Comparison of ENCODE assay signal across 20 mouse cellular contexts in the genomic region with DNA sequence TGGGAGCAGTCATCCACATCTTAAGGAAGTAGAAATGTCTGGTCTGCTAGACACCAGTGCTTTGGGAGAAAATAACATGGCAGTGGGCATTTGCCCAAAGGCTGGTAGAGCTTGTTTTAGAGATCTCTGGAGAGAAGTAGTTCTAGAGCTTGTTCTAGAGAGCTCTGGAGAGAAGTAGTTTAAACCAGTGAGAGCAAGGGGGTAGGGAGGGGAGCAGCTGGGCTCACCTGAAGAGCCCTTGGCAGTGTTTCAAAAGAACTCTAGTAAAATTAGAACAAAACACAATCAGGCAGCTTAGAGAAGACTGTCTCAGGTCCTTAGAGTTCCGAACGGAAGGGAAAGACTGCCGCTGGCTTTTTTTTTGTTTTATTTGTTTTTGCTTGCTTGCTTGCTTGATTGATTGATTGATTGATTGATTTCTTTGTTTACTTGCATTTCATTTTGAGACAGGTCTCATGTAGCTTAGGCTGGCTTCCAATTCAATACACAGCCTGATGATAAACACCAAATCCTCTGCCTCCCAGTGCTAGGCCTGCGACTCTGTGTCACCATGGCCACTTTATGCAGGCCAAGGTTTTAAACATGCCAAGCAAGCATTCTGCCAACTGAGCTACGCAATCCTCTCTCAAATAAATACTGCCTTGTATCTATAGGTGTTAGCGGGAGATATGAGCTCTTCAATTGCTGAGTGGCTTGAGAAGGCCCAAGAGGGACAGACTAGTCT.
"Had no signal": no experiment of that assay in that cellular context is flagged by ENCODE, and none has a peak within 500 bp of the region (broad histone marks: within the 10 kb centered on the region; RNA-seq: fewer than 3 reads in every experiment).

No protein-coding gene starts in this region.

- H3K36me3 ChIP-seq: liver, embryonic 13.5 days; liver, embryonic 15.5 days; lung, embryonic 15.5 days; midbrain, embryonic 10.5 days; midbrain, embryonic 12.5 days; neural tube, embryonic 13.5 days; neural tube, embryonic 15.5 days had no signal

- H3K9me3 ChIP-seq: liver, embryonic 13.5 days; liver, embryonic 15.5 days; lung, embryonic 15.5 days; midbrain, embryonic 10.5 days; midbrain, embryonic 12.5 days; neural tube, embryonic 13.5 days; neural tube, embryonic 15.5 days had no signal

- H3K4me2 ChIP-seq: liver, embryonic 13.5 days; liver, embryonic 15.5 days; lung, embryonic 15.5 days; midbrain, embryonic 12.5 days; neural tube, embryonic 13.5 days; neural tube, embryonic 15.5 days had no signal

- H3K4me3 ChIP-seq: liver, embryonic 13.5 days; liver, embryonic 15.5 days; lung, embryonic 15.5 days; midbrain, embryonic 10.5 days; midbrain, embryonic 12.5 days; myocyte; neural tube, embryonic 13.5 days; neural tube, embryonic 15.5 days had no signal

- DNase-seq: liver, embryonic 13.5 days; lung, adult 2 months; lung, postnatal 4 days; midbrain, embryonic 14.5 days; retina, postnatal 1 day; right cerebral cortex, adult 18-20 months; right cerebral cortex, postnatal 25 days; right cerebral cortex, postnatal 4 days; spleen, adult 18-20 months; thymus, adult 18-20 months; thymus, postnatal 14 days; thymus, postnatal 36 days had no signal

- H3K27ac ChIP-seq: liver, embryonic 13.5 days; liver, embryonic 15.5 days; midbrain, embryonic 10.5 days; midbrain, embryonic 12.5 days; neural tube, embryonic 13.5 days; neural tube, embryonic 15.5 days had no signal

- H3K27me3 ChIP-seq: liver, embryonic 13.5 days; liver, embryonic 15.5 days; lung, embryonic 15.5 days; neural tube, embryonic 13.5 days; neural tube, embryonic 15.5 days had no signal

- H3K4me1 ChIP-seq: liver, embryonic 13.5 days; liver, embryonic 15.5 days; midbrain, embryonic 10.5 days; neural tube, embryonic 15.5 days had no signal

- H3K9ac ChIP-seq: liver, embryonic 13.5 days; liver, embryonic 15.5 days; lung, embryonic 15.5 days; midbrain, embryonic 12.5 days; neural tube, embryonic 13.5 days; neural tube, embryonic 15.5 days had no signal

- ATAC-seq: midbrain, embryonic 16.5 days had no signal
